Mouse (Mus musculus) liver, adult 10 weeks (tissue): ENCODE data around the gene Mfap1a. TPM values are rescaled to one million over a fixed set of nuclear protein-coding genes. Genes with fewer than 3 reads are reported as not detected.

Experiments used
- polyA plus RNA-seq: library from polyadenylated mRNA; stranded (reverse); fragments of 350-450 nt; fragmentation: Illumina TruSeq; extraction: RNeasy Lipid Tissue Mini Kit (QIAGEN cat#74804); gene quantifications from one replicate; pipeline ENCODE4 v1.2.3, GENCODE M21; 2014; ENCODE audit warnings: low read depth, low replicate concordance

Mfap1a gene
- polyA plus RNA-seq: 16.5 TPM

DNA sequence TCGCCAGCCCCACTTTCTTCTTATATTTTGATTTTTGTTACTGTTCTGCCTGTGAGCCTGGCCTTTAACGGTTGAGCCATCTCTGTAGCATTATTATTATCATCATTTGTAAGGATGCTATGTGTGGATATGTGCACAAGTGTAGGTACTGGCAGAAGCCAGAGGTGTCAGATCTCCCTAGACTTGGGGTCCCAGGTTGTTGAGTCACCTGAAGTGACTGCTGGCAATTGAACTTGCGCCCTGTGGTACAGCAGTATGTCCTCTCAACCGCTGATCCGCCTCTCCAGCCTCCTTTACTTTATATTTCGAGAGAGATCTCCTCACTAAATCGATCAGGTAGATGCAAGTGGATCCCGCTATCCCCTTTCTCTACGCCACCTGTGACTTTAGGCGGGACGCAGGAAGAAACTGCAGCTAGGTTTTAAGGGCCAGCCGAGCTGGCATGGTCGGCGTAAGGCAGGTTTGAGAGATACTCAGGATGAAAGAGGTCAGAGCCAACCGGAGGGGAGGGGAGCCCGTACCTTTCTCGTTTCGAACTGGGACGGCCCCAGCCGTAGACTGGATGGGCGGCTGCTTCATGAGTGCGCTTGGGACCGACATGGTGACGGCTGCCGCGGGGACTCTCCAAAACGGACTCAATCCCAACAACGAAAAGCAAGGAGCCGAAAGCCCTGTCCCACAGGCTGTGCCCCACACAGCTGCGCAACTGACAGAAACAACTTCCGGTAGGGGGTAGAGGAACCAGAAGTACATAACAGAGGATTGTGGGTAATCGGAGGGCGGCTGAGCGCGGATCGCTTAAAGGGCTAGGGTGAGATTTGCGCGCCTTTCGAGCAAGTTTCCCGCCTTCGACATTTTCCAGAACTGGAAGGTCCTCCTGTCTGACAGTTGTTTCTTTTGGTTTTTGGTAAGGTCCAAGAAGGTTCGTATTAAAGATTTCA, at the start of gene Mfap1a, which contains the start of gene Wdr76:
Gene Mfap1a, minus strand, starts transcription at position 724 of the 941 bp plus-strand sequence.
Gene Wdr76, plus strand, starts transcription at position 782 of the 941 bp plus-strand sequence.

DNA sequence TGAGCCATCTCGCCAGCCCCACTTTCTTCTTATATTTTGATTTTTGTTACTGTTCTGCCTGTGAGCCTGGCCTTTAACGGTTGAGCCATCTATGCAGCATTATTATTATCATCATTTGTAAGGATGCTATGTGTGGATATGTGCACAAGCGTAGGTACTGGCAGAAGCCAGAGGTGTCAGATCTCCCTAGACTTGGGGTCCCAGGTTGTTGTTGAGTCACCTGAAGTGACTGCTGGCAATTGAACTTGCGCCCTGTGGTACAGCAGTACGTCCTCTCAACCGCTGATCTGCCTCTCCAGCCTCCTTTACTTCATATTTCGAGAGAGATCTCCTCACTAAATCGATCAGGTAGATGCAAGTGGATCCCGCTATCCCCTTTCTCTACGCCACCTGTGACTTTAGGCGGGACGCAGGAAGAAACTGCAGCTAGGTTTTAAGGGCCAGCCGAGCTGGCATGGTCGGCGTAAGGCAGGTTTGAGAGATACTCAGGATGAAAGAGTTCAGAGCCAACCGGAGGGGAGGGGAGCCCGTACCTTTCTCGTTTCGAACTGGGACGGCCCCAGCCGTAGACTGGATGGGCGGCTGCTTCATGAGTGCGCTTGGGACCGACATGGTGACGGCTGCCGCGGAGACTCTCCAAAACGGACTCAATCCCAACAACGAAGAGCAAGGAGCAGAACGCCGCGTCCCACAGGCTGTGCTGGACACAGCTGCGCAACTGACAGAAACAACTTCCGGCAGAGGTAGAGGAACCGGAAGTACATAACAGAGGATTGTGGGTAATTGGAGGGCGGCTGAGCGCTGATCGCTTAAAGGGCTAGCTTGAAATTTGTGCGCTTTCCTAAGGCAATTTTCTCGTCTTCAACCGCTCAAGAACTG, 32.9 kb downstream of the Mfap1a start, which contains the start of gene Mfap1b:
Gene Mfap1b, minus strand, starts transcription at position 767 of the 879 bp plus-strand sequence.

DNA sequence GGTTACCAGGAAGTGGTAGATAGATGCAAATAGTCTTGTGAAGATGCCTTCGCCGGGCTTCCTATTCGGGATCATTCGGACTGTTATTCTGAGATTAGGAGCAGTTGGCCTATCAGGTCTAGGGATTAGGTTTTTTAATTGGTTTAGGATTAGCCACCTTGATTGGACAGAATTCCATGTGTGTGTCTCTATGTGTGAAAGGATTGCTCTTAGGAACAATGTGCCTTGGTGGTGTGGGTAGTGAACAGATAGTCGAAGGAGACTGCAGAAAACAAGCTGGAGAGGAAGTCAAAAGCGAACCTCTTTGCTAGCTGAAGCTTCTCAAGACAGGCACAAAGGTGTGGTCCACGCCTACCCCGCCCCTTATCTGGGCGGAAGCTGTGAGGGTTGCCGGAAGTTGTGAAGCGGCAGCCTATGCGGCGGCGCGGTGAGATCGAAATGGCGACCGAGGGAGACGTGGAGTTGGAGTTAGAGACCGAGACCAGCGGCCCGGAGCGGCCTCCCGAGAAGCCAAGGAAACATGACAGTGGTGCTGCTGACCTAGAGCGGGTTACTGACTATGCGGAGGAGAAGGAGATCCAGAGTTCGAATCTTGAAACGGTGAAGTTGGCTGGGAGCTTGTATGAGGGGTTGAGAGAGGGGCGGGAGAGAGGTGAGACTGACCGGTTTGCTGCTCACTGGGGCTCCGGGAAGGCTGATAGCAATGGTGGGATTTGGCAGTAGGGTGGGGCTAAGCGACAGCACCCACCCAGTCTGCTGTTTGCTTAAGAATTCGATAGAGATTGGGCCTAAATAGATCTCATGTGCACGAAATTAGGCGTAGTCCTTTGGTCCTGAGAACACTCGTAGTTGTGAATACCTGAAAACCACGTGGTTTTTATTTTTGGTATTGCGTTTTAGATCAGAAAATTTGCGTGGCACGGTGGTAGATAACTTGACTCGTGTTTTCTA, 49.5 kb downstream of the Mfap1a start, which contains the start of gene Serinc4:
Gene Serinc4, minus strand, starts transcription at position 90 of the 951 bp plus-strand sequence.

DNA sequence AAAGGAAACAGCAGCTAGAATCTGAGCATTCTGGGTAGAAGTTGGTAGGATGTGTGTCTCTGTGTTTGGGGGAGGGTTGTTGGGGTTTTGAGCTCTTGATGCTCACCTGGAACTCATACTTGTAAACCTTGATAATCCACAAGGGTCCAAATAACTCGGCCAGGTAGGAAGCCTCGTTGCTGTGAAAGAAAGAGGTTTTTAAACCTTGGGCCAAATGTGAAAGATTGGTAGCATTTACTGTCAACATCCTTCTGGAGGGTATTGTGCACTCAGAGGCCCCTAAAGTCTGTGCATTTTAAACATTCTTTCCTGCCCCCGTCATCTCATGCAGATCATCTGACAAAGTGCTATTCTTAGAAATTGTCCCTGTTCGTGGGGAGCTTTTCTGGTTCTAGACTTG, 53.5 kb downstream of the Mfap1a start, which contains the start of gene Hypk:
Gene Hypk, plus strand, starts transcription at position 301 of the 400 bp plus-strand sequence.

DNA sequence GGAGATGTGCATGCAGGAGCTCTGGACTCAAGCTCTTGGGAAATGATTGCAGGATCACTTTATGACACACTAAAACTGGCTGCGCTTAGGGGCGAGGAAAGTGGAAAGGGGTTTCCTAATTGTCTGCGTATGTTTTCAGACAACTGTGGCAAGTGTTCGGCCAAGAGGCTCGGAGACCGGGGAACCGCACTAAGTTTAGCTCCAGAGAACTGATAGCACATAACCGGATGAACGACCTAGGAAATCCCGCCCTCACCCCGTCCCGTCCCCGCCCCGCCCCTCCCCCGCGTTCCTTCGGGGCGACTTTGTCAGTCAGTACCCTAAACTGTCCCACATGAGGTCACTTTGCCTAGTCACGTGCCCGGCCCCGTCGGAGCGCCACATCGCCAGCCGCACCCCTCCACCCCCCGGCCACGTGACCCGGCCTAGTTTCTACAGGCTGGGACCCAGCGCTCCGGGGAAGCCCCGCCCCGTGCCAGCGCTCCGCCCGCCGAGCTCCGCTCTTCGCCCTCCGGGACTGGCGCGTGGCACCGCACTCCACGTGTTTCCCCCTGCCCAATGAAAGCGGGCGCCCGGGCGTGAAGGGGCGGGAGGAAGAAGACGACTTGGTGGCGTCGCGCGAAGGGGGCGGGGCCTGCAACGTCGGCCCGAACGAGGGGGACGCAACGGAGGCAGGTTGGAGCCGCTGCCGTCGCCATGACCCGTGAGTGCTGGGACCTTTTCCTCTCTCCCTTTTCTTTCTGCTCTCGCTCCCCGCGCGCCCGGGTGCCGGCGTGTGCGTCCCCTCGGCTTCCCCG, 57.5 kb downstream of the Mfap1a start, which contains the start of gene Serf2:
Gene Serf2, plus strand, starts transcription at position 457 of the 797 bp plus-strand sequence.

DNA sequence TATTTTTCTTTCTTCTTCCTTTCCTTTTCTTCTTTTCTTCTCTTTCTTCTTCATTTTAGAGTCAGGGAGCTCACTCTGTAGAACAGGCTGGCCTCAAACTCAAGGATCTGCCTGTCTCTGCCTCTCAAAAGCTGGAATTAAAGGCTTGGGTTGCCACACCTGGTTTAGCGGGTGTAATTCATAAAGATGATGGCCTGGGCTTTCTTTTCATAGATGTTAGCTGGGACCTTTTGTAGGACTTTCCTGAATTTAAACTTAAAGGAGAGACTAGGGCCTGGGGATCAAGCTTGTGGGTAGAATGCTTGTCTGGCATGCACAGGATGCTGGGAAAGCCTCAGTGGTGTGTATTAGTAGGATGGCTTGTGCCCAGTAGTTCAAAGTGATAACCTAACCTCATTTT, 62.3 kb downstream of the Mfap1a start, which contains the start of gene Ell3:
Gene Ell3, minus strand, starts transcription at position 101 of the 400 bp plus-strand sequence.

Other genes starting within 250 kb of the Mfap1a start
- gene Trp53bp1, start 235.3 kb downstream of the Mfap1a start, polyA plus RNA-seq: 2.2 TPM
- not detected for gene Map1a, start 217.1 kb downstream of the Mfap1a start, polyA plus RNA-seq
- 1.6 TPM for gene Ppip5k1, start 151.3 kb downstream of the Mfap1a start, polyA plus RNA-seq
- not detected for gene Ckmt1, start 149.0 kb downstream of the Mfap1a start, polyA plus RNA-seq
- not detected for gene Strc, start 119.5 kb downstream of the Mfap1a start, polyA plus RNA-seq
- gene Pdia3, start 92.9 kb downstream of the Mfap1a start, polyA plus RNA-seq: 820 TPM
- gene Catsper2, start 92.9 kb downstream of the Mfap1a start, polyA plus RNA-seq: 3.5 TPM
- gene Ell3, start 62.4 kb downstream of the Mfap1a start, polyA plus RNA-seq: 1.8 TPM
- gene Serf2, start 57.5 kb downstream of the Mfap1a start, polyA plus RNA-seq: 47.8 TPM
- gene Hypk, start 53.4 kb downstream of the Mfap1a start, polyA plus RNA-seq: 18.7 TPM
- gene Serinc4, start 49.9 kb downstream of the Mfap1a start, polyA plus RNA-seq: not detected
- 15.0 TPM for gene Mfap1b, start 32.6 kb downstream of the Mfap1a start, polyA plus RNA-seq
- 2.6 TPM for gene Wdr76, start 58 bp upstream of the Mfap1a start, polyA plus RNA-seq